In the genomic region with DNA sequence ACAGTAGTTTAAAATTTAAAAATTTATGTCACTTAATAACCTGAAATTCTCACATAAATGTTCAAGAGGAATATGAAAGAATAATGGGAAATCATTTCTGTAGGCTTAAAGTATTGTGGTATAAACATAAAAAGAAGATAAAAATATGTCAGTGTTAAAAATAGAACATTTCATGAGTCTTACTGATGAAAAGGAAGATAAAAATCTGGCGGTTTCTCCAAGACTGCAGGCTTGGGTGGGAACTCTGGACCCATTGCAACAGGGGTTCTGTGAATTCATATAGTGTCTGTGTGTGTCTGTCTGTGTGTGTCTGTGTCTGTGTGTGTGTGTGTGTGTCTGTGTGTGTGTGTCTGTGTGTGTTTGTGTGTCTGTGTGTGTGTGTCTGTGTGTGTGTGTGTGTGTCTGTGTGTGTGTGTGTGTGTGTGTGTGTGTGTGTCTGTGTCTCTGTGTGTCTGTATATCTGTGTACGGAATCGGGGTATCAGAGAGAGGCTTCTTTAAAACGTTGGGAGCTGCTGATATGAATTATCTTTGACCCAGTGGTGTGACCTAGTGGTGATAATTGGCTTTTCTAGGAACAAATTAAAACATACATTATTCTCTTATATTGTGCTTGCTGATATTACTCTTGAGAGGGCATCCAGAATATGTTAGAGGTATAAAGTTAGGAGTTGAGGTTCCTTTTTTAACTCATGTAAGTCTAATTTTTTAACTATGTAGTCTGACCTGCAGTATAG, we compare ENCODE assay signal across 1 mouse cellular context.
TF ChIP-seq lines count a peak whose summit lies in the region.

No protein-coding gene starts in this region.

TF ChIP-seq in MEL, 35 proteins besides CTCF, POLR2A, EP300 and RAD21 (continued from another document):
- peak; percentile 58 for TF ChIP-seq ETS1 (IDR thresholded peaks at IDR 0.05; ENCODE audit: low read depth, low read length)
- peak; percentile 75 for TF ChIP-seq GATA1 (IDR thresholded peaks at IDR 0.05; ENCODE audit: low read depth, low read length)
- no peak for TF ChIP-seq TAL1 (IDR thresholded peaks at IDR 0.05; ENCODE audit: low read length)
- TF ChIP-seq MYC (IDR thresholded peaks at IDR 0.05; ENCODE audit: low read depth, low read length) = no peak
- no peak for TF ChIP-seq SIN3A (IDR thresholded peaks at IDR 0.05; ENCODE audit: low read length)
- TF ChIP-seq GABPA (IDR thresholded peaks at IDR 0.05; ENCODE audit: low read depth, low read length) = no peak
- no peak for TF ChIP-seq POLR2AphosphoS2 (IDR thresholded peaks at IDR 0.05; ENCODE audit: low read length)
- TF ChIP-seq KAT2A (conservative IDR thresholded peaks at IDR 0.05; ENCODE audit: low read depth, low read length) = no peak
- no peak for TF ChIP-seq SMC3 (IDR thresholded peaks at IDR 0.05; ENCODE audit: low read depth, low read length)
- TF ChIP-seq BHLHE40 (IDR thresholded peaks at IDR 0.05; ENCODE audit: borderline replicate concordance, low read depth, low read length) = peak; percentile 47; the same call in 1 of the 2 replicates
- TF ChIP-seq ZC3H11A (IDR thresholded peaks at IDR 0.05; ENCODE audit: low read depth, low read length) = no peak
- no peak for TF ChIP-seq HCFC1 (IDR thresholded peaks at IDR 0.05; ENCODE audit: low read depth, low read length)
- no peak for TF ChIP-seq USF1 (IDR thresholded peaks at IDR 0.05; ENCODE audit: low read depth, low read length)
- no peak for TF ChIP-seq MAFK (IDR thresholded peaks at IDR 0.05; ENCODE audit: borderline replicate concordance, low read depth, low read length)
- TF ChIP-seq CHD2 (IDR thresholded peaks at IDR 0.05; ENCODE audit: low read length) = no peak
- peak; percentile 74 for TF ChIP-seq TCF12 (IDR thresholded peaks at IDR 0.05; ENCODE audit: low read depth, low read length)
- TF ChIP-seq JUND (IDR thresholded peaks at IDR 0.05; ENCODE audit: low read depth, low read length) = no peak
